Mouse (Mus musculus): ENCODE results near the gene Ergic2.
A peak's percentile ranks its signal among the peaks of the same experiment; 100 is the strongest.

The Ergic2 gene

DNA sequence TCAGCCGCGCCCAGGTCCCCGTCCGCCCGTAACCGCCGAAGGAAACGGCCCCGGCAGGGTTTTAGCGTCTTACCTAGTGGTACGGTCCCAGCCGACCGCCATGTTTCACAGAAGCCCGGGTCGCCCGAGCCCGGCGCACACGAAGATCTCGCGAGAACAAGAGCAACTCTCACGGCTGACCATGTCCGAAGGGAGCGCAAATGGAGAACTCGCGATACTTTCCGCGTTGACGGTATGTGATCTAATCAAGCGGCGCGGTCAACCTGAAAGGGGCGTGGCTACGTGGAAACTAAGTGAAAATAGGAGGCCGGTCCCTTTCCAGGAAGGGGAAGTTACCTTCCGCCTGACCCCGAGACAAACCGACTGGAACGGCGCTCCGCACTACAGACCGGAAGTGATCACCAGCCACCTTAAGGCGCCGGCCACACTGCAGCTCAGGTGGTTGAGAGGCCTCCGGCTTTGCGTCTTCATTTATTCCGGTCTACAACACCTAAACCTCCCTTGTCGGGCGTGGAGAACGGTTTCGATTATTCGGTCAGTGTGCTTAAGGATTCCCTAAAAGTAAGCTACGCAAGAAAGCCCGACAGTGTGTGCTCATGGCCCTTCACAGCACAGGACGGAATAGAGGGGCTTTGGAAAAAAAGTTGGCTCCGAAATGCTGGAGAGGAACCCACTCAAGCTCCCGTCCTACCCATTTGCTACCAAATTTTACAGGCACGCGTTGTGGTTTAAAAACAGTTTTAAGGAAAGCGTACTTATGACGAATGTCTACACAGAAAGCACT, at the start of gene Ergic2:
Gene Ergic2, minus strand, starts transcription at position 478 of the 784 bp plus-strand sequence.
- peak; percentile 100 for DNase-seq (ENCODE audit: low read depth, low spot score)

DNA sequence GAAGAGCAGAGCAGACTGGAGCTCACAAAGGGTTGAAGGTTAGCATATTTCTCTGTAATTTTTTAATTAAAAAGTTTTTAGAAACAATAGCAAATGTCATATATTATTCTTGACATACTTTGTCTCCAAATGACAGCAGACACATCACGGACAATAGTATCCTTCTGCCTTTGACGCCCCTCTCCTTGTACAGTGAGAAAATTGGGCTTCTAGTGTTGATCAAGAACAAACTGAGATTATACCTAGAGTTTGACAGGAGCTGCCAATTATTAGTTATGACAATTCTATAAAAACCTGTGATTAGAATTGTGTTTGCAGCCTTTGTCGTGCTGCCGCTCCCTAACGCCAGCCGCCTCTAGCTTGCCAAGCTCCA, 48.5 kb upstream of the Ergic2 start:
- DNase-seq (ENCODE audit: low read depth, low spot score) = no peak

DNA sequence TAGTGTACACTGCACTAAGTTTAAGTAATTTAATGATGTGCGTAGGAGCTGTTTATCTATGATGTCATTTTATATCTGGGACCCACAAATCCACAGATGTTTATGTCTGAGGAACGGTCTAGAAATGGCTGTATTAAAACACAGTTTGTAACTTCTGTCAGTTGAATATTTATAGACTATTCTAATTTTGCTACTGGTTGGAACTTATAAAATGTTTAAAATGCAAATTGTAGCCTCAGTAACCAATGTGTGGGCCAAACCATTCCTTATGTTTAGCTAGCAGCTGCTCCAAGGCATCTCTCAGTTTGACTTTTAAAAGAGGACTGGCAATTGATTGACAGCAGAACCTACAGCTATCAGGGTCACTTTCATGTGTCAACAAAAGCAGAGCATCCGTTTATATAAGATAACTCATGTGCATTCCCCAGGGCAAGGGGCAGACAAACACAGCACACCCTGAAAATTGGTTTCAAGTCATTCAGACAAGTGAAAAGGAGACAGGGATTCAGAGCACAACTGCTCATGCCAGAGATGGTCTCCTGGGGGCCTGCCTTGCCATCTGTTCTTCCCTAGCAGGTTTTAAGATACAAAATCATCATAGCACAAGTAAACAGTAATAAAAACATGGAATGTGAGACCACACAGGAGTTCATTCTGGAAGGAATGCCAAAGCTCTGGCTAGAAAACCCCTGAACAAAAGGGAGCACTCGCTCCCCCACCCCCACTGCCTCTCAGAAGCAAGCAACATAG, 48.0 kb upstream of the Ergic2 start:
- no peak for DNase-seq (ENCODE audit: low read depth, low spot score)

DNA sequence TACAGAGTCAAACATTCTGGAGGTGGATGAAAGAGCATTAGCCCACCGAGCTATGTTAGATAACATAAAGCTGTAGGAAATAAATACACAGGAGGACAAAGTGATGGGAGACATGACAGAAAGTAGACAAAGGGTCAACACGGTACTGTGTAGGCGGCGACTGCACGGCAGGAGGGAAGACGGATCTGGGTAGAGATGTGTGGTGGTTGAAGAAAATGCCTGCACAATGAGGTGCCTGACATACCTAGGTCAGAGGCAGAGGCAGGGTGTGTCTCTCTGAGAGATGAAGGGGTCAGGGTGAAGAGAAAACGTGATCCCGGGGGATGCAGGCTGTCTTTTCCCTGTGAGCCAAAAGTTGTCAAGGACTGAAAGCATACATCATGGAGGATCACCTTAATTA, 46.9 kb upstream of the Ergic2 start:
- no peak for DNase-seq (ENCODE audit: low read depth, low spot score)

DNA sequence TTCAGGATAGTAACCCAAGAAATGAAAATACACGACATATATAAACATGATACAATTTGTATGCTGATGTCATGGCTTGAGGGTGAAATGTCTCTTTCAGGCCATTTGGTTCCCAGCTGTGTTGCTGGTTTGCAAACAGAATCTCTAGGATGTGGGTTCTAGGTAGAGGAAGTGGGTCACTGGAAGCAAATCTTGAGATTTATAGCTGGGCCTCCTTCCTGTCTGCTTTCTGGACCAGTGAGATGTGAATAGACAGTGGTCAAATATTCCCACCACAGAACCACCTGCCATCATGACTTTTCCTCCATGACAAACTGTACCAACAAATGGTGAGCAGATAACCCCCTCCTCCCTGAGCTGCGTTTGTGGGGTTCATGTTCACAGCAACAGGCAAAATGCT, 45.6 kb upstream of the Ergic2 start:
- no peak for DNase-seq (ENCODE audit: low read depth, low spot score)

DNA sequence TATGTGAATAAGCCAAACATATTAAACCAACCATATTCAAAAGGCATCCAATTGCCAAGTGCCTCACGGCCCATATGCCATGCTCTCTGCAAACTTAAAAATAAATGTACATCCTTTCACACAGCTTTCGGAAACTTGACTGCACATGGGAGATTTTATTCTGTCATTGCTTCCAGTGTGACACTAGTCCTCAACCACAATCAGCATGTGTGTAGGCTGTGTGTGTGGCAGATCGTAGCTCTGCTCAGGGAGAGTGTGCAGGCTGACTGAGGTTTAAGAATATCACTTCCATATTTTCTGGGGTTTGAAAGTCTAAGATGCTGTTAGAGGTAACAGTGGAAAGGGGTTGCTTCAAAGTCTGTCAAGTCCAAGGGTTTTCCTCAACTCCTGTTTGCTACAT, 43.9 kb upstream of the Ergic2 start:
- no peak for DNase-seq (ENCODE audit: low read depth, low spot score)

DNA sequence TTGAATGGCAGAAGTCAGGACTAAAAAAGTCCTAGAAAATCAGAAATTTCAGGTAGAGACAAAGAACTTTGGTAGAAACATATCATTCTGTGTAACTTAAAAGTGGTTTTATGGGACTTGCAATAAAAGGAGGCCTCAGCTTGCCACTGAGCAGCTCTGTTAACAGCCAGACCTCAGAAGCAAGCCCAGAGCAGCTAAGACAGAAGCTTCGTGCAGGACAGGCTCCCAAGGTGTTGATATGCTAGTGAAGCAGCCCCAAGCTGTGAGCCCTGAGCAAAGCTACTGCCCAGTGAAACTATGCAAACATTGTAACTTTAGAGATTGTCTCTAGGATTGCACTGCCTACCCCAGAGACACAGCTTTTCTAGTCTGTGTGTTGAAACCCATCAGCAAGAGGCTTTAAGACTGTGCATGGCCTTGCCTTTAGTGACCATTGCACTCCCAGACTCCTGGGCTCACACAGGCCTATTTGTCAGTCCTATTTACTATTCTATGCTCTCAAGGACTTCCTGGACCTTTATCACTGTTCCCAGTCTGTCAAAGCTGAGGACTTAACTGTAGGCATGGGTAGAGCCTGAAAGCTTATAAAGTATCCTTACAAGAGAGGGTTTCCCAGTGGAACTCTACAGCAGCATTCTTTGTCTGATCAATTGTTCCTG, 43.4 kb upstream of the Ergic2 start:
- no peak for DNase-seq (ENCODE audit: low read depth, low spot score)

DNA sequence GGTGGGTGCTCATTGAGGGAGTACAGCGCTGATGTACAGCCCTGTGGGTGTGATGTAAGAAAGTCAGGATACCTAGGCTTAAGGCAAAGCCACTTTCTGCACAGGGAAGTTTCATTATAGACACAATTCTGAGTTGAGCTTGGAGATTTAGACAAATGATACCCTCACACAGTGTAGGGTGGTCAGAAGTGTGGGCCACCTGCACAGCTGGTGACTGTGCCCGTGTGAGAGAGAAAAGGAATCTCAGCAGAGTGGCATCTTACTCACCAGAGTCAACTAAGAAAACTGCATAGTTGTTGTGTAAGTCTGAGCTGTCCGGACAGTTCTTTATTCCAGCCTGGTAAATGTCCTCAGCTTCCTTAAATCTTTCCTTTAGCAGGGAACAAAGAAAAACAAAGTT, 37.0 kb upstream of the Ergic2 start:
- no peak for DNase-seq (ENCODE audit: low read depth, low spot score)

DNA sequence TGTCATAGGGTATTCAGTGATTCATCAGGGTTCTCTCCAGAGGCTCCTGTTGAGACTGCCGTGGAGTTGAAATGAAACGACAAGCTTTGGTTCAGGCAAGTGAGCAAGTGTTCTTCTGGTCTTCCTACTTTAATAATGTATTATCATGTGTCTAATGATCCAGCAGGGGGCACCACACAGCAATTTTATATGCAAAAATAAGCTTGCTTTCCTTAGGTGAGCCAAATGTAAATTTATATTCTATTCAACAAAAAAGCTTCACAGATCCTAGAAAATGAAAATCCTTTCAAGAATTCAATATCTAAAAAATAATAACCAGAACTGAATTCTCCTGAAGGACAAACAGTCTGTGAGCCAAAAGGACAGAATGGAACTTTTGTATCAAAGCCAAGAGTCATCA, 36.5 kb upstream of the Ergic2 start:
- DNase-seq (ENCODE audit: low read depth, low spot score) = peak; percentile 84

DNA sequence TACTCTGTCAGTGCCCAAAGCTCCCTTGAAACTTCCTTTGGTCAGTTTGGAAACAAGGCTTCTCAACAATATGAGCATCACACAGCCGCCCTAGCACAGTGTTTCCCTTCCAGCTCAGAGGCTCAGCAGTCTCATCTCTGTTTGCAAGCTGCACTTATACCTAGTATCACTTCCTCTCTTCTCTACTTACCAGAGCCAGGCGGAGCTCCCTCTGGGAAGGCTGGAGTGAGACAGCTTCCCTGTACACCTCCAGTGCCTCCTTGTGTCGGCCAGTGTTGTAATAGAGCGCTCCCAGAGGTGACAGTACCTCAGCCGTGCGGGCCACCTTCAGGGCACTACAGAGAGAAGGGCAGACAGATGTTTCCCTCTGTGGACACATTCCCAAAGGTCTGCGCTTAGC, 34.4 kb upstream of the Ergic2 start:
- no peak for DNase-seq (ENCODE audit: low read depth, low spot score)

DNA sequence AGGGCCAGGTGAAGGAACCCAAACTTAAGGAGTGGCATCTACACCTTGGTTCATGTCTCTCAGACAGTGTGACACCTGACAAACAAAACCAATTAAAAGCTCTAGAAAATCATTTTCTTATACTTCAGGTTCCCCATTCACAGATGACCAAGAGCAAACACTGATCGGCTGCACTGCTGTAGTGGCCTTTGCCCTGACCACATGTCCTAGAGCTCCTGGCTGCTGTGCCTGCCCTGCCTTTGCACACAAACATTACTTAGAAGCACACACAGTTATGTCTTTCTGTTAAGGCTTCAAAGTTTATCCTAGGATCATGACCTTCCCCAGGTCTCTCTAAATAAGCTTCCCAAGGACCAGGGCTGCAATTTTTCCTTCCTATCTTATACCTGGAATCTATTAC, 32.7 kb upstream of the Ergic2 start:
- DNase-seq (ENCODE audit: low read depth, low spot score) = no peak

DNA sequence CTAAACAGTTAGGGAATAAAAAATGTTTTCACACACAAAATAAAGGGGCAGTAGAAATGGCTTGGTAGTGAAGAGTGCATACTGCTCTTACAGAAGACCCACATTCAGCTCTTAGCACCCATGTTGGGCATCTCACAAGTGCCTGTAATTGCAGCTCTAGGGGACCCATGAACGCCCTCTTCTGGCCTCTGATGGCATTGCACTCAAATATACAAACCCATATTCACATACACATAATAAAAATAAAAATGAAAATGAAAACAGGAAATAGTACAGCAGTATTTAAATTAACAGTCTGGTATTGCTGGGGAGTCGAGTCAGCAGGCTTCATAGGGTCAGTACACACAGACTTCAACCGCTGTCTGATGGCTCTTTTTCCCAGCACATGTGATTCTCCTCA, 30.1 kb upstream of the Ergic2 start:
- DNase-seq (ENCODE audit: low read depth, low spot score) = no peak

DNA sequence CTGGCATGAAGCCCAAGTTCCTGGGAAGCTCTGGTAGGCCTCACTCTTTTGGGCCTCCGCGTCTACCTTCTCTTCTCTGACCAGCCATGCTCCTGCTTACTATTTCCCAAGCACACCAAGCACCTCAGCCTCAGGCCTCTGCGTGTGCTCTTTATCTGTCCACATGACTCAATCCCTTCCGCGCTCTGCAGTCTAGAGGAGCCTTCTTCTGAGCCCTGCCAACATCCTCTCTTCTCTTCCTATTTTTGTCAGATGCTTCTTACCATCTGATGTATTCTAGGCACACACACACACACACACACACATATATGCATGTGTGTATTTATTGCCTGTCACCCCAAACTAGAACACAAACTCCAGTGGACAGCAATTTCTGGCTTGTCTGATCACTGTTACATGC, 29.5 kb upstream of the Ergic2 start:
- no peak for DNase-seq (ENCODE audit: low read depth, low spot score)

DNA sequence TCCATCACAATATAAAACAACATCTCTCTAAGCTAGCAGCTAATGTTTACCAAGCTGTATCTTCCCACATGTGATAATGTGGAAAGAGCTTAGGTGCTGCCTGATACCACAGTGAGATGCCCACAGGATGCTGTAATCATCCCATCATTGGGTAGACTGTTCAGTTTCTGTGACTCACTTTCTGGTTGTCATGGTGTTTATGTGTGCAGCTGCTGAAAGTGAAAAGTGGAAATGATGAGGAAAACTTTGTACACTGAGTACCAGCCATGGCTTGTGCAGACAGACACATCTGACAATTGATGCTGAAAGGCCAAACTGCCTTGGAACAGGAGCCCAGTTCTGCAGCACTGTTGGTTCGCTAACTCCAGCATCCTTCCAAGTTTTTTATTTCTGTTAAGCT, 27.1 kb upstream of the Ergic2 start:
- peak; percentile 31 for DNase-seq (ENCODE audit: low read depth, low spot score)

DNA sequence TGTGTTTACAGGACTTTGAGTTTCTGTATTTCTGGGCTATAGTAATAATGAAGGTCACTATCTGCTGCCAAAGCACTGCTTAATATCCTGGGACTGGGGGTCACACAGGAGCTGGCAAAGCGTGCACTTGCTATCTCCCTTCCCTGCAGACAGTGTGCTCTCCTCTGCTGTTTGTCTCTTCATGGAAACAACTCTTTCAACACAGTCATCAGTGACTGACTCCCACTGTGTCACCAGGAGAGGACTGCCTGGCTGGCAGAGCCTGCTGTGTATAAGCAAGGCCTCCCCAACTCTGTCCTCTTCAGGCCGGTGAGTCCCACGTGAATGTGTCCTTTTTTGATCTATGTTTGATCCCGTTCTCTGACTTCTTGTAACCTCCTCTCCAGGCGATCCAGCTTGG, 25.3 kb upstream of the Ergic2 start:
- no peak for DNase-seq (ENCODE audit: low read depth, low spot score)

DNA sequence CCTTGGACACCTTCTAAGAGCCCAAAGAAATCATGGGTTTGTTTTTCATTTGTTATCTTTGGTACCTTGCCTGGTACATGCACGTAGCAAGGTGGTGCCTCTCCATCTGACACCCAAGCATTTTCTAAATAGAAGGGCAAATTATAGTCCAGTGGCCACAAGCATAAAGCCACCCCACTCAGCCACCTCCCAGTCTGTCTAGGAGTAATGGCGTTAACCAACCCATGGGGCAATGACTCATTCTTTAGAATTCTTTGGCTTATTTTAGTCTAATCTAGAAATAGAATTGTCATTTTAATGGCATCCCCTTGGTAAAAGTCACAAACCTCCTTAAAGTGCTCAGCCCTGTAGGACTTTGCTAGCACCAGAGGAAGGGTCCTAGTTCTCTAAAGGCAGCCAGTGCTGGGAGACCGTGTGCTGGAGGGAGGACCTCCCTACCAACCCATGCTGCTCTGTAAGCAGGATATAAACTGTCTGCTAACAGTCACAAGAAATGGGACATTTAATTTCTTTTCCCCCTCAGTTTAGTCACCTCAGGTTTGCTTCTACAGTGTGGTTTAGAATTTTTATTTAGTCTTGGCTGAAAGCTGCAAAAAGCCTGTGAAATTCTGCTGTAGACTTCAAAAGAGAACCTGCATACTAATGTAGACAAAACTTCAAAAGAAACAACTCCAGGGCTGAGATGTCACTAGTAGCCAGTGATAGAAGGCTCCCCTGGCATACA, 22.1 kb upstream of the Ergic2 start:
- peak; percentile 28 for DNase-seq (ENCODE audit: low read depth, low spot score)

DNA sequence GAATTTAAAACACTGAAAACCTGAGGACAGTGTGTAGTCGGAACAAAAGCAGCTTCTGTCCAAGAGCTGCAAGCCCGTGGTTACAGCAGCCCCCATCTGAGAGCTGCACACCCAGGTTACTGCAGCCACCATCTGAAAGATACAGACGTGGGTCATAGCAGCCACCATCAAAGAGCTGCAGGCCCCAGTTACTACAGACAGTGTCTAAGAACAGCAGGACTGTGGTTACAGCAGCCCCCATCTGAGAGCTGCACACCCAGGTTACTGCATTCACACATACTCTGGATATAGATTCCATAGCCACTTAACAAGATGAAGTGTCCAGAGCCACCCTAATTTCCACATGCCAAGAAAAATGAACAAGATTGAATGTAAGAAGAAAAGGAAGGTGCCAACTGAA, 15.4 kb upstream of the Ergic2 start:
- DNase-seq (ENCODE audit: low read depth, low spot score) = no peak

DNA sequence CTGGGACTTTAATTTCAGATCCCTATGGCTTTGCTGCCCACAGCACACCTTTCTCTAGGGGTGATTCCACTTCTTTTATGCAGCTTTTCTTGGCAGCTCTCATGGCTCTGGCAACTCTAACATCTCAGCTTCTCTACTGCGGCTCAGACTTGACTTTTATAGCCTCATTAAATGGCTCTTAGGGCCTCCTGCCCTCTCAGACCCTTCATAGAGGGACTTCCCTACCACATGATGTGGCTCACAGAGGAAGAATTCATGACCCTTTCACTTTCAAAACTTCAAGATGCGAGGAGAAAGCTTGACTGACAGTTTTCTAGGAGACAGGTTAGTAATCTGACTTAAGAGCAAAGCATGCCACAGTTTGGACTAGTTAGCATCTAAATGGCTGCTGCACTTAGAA, 10.5 kb upstream of the Ergic2 start:
- DNase-seq (ENCODE audit: low read depth, low spot score) = no peak

DNA sequence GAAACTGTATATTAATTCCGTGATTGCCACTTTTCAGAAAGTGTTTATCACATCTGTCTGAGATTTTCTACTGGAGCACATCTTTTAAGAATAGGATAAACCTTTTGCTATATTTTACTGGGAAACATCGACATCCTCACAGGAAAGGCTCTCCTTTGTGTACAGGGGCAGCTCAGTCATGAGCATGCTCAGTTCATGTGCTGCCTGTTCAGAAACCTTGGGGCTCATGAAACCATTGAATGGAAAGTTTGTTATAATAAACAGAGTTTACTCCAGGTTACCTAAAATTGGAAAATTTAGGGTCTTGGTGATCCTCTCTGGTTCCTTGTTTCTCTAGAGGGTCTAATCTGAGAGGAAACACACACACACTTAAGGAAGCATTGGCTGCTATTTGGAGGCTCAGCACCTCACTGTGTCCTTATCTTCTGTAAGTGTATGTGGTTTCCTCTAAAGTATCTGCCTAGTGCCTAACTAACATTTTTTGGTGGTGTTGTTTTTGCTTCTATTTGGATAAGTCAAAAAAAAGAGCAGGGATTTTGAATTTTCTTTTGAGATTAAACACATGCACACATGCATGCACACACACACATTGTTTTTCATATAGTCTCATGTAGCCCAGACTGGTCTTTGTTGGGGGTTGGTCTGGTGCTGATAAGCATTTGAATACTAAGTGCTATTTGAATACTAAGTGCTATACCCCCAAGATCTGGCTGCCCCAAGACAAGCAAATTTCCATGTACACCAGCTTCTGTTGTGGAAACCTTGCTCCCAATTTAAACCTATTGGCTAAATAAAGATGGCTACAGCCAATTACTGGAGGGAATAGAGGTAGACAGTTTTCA, 6.3 kb upstream of the Ergic2 start:
- no peak for DNase-seq (ENCODE audit: low read depth, low spot score)

DNA sequence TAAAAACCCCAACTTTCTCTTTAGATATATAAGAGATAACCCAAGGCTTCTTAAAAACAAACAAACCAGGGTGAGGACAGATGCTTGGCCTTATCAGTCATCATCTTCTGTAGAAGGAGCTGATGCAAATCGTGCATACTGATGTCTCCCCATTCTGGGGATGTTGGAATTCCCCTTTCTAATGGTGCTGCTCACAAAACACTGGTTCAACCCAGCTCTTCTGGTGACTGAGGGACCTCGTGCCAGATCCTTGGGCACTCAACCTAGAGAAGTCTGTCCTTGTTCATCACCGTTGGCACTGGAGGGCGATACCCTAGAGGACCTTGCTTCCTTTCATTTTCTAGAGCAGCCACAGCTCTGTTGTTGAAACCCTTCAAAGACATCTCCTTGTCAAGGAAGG, 4.6 kb upstream of the Ergic2 start:
- DNase-seq (ENCODE audit: low read depth, low spot score) = no peak

DNA sequence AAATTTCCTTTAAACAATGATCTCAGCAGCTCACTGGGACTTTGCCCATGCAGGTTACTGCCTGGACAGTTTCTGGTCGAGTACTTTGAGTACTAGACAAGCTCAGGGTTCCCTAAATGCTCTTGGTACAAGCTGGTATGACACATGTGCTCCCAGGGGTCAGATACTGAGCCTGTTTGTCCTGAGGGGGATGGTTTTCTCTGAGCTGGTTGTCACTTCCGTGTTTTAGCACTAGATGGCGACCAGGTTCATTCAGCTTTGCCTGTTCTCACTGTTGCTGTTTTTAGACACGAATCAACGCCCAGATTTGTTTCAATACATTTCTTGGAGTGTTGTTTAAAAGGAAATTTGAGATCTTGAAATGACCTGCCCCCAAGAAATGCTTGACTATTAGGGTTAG, 2.6 kb upstream of the Ergic2 start:
- DNase-seq (ENCODE audit: low read depth, low spot score) = peak; percentile 91

All from 3T3-L1 (cell line).